Mouse (Mus musculus) heart, adult 11 months (tissue): ENCODE data around the gene Chchd6.

Source experiments
- DNase-seq: peaks from one replicate; pipeline ENCODE4 v3.0.0; 2022

Chchd6 gene

GRCm38 (mm10) chr6:89595018-89595776 lies at the start of gene Chchd6:
Chchd6 (minus strand) TSS chr6:89595652.
- peak; percentile 99 for DNase-seq

- peak; percentile 99 for DNase-seq
Observed at GRCm38 (mm10) chr6:89644271-89645075, 49.0 kb upstream of the Chchd6 start.

- peak; percentile 99 for DNase-seq
Observed at GRCm38 (mm10) chr6:89643798-89644270, 48.4 kb upstream of the Chchd6 start, which contains the start of gene Txnrd3. Txnrd3 (plus strand) TSS chr6:89643988.

- DNase-seq = no peak
Observed at GRCm38 (mm10) chr6:89639025-89639424, 43.6 kb upstream of the Chchd6 start.

GRCm38 (mm10) chr6:89637977-89638376 lies 42.5 kb upstream of the Chchd6 start:
- DNase-seq = peak; percentile 87

- DNase-seq = peak; percentile 98
Observed at GRCm38 (mm10) chr6:89634400-89634799, 38.9 kb upstream of the Chchd6 start.

GRCm38 (mm10) chr6:89633115-89633514 lies 37.7 kb upstream of the Chchd6 start:
- DNase-seq = peak; percentile 86

- DNase-seq = peak; percentile 99
Observed at GRCm38 (mm10) chr6:89631809-89632562, 36.5 kb upstream of the Chchd6 start.

- peak; percentile 66 for DNase-seq
Observed at GRCm38 (mm10) chr6:89628045-89628785, 32.8 kb upstream of the Chchd6 start.

- no peak for DNase-seq
Observed at GRCm38 (mm10) chr6:89622647-89623046, 27.2 kb upstream of the Chchd6 start.

GRCm38 (mm10) chr6:89615373-89615755 lies 19.9 kb upstream of the Chchd6 start:
- peak; percentile 70 for DNase-seq

- peak; percentile 81 for DNase-seq
Observed at GRCm38 (mm10) chr6:89614596-89615372, 19.3 kb upstream of the Chchd6 start.

- peak; percentile 6 for DNase-seq
Observed at GRCm38 (mm10) chr6:89614107-89614471, 18.6 kb upstream of the Chchd6 start.

- peak; percentile 89 for DNase-seq
Observed at GRCm38 (mm10) chr6:89613336-89614106, 18.1 kb upstream of the Chchd6 start.

- DNase-seq = peak; percentile 88
Observed at GRCm38 (mm10) chr6:89607999-89608398, 12.5 kb upstream of the Chchd6 start.

- no peak for DNase-seq
Observed at GRCm38 (mm10) chr6:89606096-89606495, 10.6 kb upstream of the Chchd6 start.

GRCm38 (mm10) chr6:89596510-89596909 lies 1.1 kb upstream of the Chchd6 start:
- no peak for DNase-seq

GRCm38 (mm10) chr6:89595777-89596146 lies 310 bp upstream of the Chchd6 start:
- DNase-seq = no peak

GRCm38 (mm10) chr6:89592016-89592415 lies 3.4 kb downstream of the Chchd6 start:
- DNase-seq = peak; percentile 53

- DNase-seq = no peak
Observed at GRCm38 (mm10) chr6:89591531-89591930, 3.9 kb downstream of the Chchd6 start.

GRCm38 (mm10) chr6:89585696-89586095 lies 9.8 kb downstream of the Chchd6 start:
- DNase-seq = no peak
